Mouse (Mus musculus) monocyte, adult 5-6 weeks (primary cell): ENCODE data around the gene Tank. TPM values are rescaled to one million over a fixed set of nuclear protein-coding genes. Genes with fewer than 3 reads are reported as not detected.

ENCODE experiments used
- total RNA-seq: library from RNA; stranded (forward); fragments of 200-1000, 200-491, 200-594 nt; gene quantifications from 3 replicates; pipeline ENCODE4 v1.2.3, GENCODE M21; 2017

Tank gene
- total RNA-seq, 1 experiment from 2014 or later: 154 TPM

Other genes with a start within 250 kb of the Tank start
- gene Psmd14, start 133.1 kb downstream of the Tank start, total RNA-seq: 152 to 196 TPM (median 170 TPM) in 3 replicates
- 0.19 TPM in 1 of 3 replicates, not detected in the others for gene Tbr1, start 224.3 kb downstream of the Tank start, total RNA-seq